Mouse (Mus musculus): ENCODE results near the gene Kitl. TPM values are rescaled to one million over a fixed set of nuclear protein-coding genes. Genes with fewer than 3 reads are reported as not detected.

Gene Kitl
- polyA plus RNA-seq, 2 experiments = 4.2 to 9.7 TPM

- Histone ChIP-seq H3K4me2 (ENCODE audit: low read depth) (no peak overlapping the region), H3K9ac (replicated peaks) (no peak overlapping the region), H3K27ac (no peak overlapping the region), H3K36me3 (replicated peaks; ENCODE audit: control insufficient read depth, insufficient read depth, low read depth) (no peaks in the 10 kb centered on the region), H3K27me3 (ENCODE audit: control insufficient read depth, insufficient read depth, low read length) (no peaks in the 10 kb centered on the region), H3K4me3 (ENCODE audit: insufficient read depth in 1 of 2, low read depth in 2 of 2, low read length in 2 of 2) (no peak overlapping the region), H3K9me3 (ENCODE audit: control insufficient read depth, low read length) (no peaks in the 10 kb centered on the region), H3K4me1 (replicated peaks; ENCODE audit: control insufficient read depth in 2 of 2, insufficient read depth in 2 of 2, low read length in 1 of 2) (no peaks in the 10 kb centered on the region)
- TF ChIP-seq EP300 (IDR thresholded peaks at IDR 0.05; ENCODE audit: low read depth) = no peak
- TF ChIP-seq CTCF (IDR thresholded peaks at IDR 0.05; ENCODE audit: low read depth) = no peak
- no peak for ATAC-seq (ENCODE audit: insufficient read depth)
- WGBS (ENCODE audit: insufficient replicate concordance) = 42% methylated on average over 8 of the region's 8 CpGs
- DNase-seq (ENCODE audit: low read depth in 3 of 3, low spot score in 3 of 3) = no peak
Observed at GRCm38 (mm10) chr10:99986745-99987144, 28.7 kb upstream of the Kitl start.

DNA sequence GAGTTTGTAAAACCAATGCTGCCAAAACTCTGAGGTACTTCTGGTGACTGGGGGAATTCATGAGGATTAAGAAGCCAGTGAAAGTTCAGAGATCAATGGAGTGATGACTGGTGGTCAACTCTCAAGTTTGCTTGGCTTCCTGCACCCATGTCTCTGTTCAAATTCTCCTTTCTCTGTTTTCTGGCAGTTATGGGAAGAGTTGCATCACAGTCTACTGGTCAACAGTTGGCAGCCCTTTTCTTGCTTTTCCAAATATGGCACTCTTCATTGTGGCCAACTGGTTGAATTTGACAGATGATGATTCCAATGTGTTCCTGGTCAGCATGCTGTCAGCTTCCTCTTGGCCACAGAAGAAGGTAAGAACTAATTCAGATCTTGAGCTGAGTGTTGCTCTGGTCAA is 25.7 kb upstream of the Kitl start:
- no peaks in the 10 kb centered on the region for H3K9me3 ChIP-seq (ENCODE audit: control insufficient read depth, low read length)
- H3K36me3 ChIP-seq (replicated peaks; ENCODE audit: control insufficient read depth, insufficient read depth, low read depth) = no peaks in the 10 kb centered on the region
- no peak overlapping the region for H3K4me2 ChIP-seq (ENCODE audit: low read depth)
- no peak overlapping the region for H3K4me3 ChIP-seq (ENCODE audit: insufficient read depth in 1 of 2, low read depth in 2 of 2, low read length in 2 of 2)
- no peaks in the 10 kb centered on the region; a peak in 1 of 4 replicates for H3K4me1 ChIP-seq (replicated peaks; ENCODE audit: control insufficient read depth in 2 of 2, insufficient read depth in 2 of 2, low read length in 1 of 2)
- no peak overlapping the region for H3K27ac ChIP-seq
- H3K9ac ChIP-seq (replicated peaks) = no peak overlapping the region
- no peak for ATAC-seq (ENCODE audit: insufficient read depth)
- TF ChIP-seq CTCF (IDR thresholded peaks at IDR 0.05; ENCODE audit: low read depth) = no peak
- no peak for TF ChIP-seq EP300 (IDR thresholded peaks at IDR 0.05; ENCODE audit: low read depth)
- no peaks in the 10 kb centered on the region for H3K27me3 ChIP-seq (ENCODE audit: control insufficient read depth, insufficient read depth, low read length)
- no peak for DNase-seq (ENCODE audit: low read depth in 3 of 3, low spot score in 3 of 3)

DNA sequence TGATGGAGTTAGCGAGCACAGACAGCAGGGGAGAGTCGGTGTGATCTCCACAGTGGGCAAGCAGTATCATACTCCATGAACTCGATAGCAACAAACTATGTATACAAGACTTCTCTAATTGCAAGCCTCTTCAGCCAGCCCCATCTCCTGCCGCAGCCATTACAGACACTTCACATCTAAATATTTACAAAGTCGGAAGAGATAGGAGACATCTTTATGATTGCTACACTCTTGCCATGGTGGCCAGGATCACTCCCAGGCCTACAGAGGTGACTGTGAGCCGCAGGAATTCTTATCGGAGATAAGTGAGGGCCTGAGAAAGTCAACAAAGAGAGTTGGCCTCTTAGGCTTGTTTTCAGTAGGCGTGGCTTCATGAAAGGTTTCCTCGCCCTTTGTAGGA is 23.3 kb upstream of the Kitl start:
- Histone ChIP-seq H3K4me3 (ENCODE audit: insufficient read depth in 1 of 2, low read depth in 2 of 2, low read length in 2 of 2) (no peak overlapping the region), H3K9ac (replicated peaks) (no peak overlapping the region), H3K4me2 (ENCODE audit: low read depth) (no peak overlapping the region), H3K27me3 (ENCODE audit: control insufficient read depth, insufficient read depth, low read length) (no peaks in the 10 kb centered on the region), H3K9me3 (ENCODE audit: control insufficient read depth, low read length) (no peaks in the 10 kb centered on the region), H3K27ac (no peak overlapping the region), H3K4me1 (replicated peaks; ENCODE audit: control insufficient read depth in 2 of 2, insufficient read depth in 2 of 2, low read length in 1 of 2) (no peaks in the 10 kb centered on the region; a peak in 1 of 4 replicates), H3K36me3 (replicated peaks; ENCODE audit: control insufficient read depth, insufficient read depth, low read depth) (no peaks in the 10 kb centered on the region)
- TF ChIP-seq EP300 (IDR thresholded peaks at IDR 0.05; ENCODE audit: low read depth) (no peak), CTCF (IDR thresholded peaks at IDR 0.05; ENCODE audit: low read depth) (no peak)
- 32% methylated on average over 9 of the region's 9 CpGs for WGBS (ENCODE audit: insufficient replicate concordance)
- no peak for ATAC-seq (ENCODE audit: insufficient read depth)
- DNase-seq (ENCODE audit: low read depth in 3 of 3, low spot score in 3 of 3) = no peak

DNA sequence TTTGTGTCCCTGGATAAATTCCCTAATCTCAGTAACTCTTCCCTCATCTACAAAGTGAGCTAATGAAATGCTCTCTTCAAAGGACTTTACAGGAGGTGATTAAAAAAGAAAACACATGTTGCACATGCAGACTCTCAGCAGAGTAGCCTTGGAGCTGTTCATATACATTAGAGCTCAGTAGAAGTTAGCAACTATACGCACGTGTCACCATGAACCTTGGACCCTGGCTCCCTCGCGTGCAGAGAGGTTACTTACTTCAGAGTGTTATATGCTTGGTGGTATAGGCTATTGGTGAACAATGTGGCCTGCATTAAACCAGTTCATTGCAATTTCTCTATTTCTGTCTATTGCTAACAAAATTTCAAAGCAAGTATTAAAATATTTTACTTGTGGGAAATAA is 14.0 kb upstream of the Kitl start:
- 69% methylated on average over 4 of the region's 4 CpGs for WGBS (ENCODE audit: insufficient replicate concordance)
- no peak overlapping the region for H3K9ac ChIP-seq (replicated peaks)
- no peaks in the 10 kb centered on the region for H3K27me3 ChIP-seq (ENCODE audit: control insufficient read depth, insufficient read depth, low read length)
- no peak overlapping the region for H3K27ac ChIP-seq
- DNase-seq (ENCODE audit: low read depth in 3 of 3, low spot score in 3 of 3) = no peak
- H3K4me3 ChIP-seq (ENCODE audit: insufficient read depth in 1 of 2, low read depth in 2 of 2, low read length in 2 of 2) = no peak overlapping the region
- H3K4me1 ChIP-seq (replicated peaks; ENCODE audit: control insufficient read depth in 2 of 2, insufficient read depth in 2 of 2, low read length in 1 of 2) = no peaks in the 10 kb centered on the region
- no peak for ATAC-seq (ENCODE audit: insufficient read depth)
- TF ChIP-seq CTCF (IDR thresholded peaks at IDR 0.05; ENCODE audit: low read depth) = no peak
- TF ChIP-seq EP300 (IDR thresholded peaks at IDR 0.05; ENCODE audit: low read depth) = no peak
- H3K4me2 ChIP-seq (ENCODE audit: low read depth) = no peak overlapping the region
- no peaks in the 10 kb centered on the region for H3K9me3 ChIP-seq (ENCODE audit: control insufficient read depth, low read length)
- no peaks in the 10 kb centered on the region for H3K36me3 ChIP-seq (replicated peaks; ENCODE audit: control insufficient read depth, insufficient read depth, low read depth)

- Histone ChIP-seq H3K27me3 (ENCODE audit: control insufficient read depth, insufficient read depth, low read length) (no peaks in the 10 kb centered on the region), H3K4me3 (ENCODE audit: insufficient read depth in 1 of 2, low read depth in 2 of 2, low read length in 2 of 2) (no peak overlapping the region), H3K27ac (no peak overlapping the region), H3K9ac (replicated peaks) (no peak overlapping the region), H3K36me3 (replicated peaks; ENCODE audit: control insufficient read depth, insufficient read depth, low read depth) (no peaks in the 10 kb centered on the region), H3K9me3 (ENCODE audit: control insufficient read depth, low read length) (no peaks in the 10 kb centered on the region), H3K4me1 (replicated peaks; ENCODE audit: control insufficient read depth in 2 of 2, insufficient read depth in 2 of 2, low read length in 1 of 2) (no peaks in the 10 kb centered on the region), H3K4me2 (ENCODE audit: low read depth) (no peak overlapping the region)
- DNase-seq (ENCODE audit: low read depth in 3 of 3, low spot score in 3 of 3) (no peak), ATAC-seq (ENCODE audit: insufficient read depth) (no peak)
- TF ChIP-seq EP300 (IDR thresholded peaks at IDR 0.05; ENCODE audit: low read depth) = no peak
- WGBS (ENCODE audit: insufficient replicate concordance) = 65% methylated on average over 4 of the region's 4 CpGs
Observed at GRCm38 (mm10) chr10:100003797-100004196, 11.6 kb upstream of the Kitl start.

Measured in liver, embryonic 14.5 days (tissue).